Mouse (Mus musculus): ENCODE measurements around the gene Cbx2.
A peak's percentile ranks its signal among the peaks of the same experiment; 100 is the strongest.

Cbx2 gene

DNA sequence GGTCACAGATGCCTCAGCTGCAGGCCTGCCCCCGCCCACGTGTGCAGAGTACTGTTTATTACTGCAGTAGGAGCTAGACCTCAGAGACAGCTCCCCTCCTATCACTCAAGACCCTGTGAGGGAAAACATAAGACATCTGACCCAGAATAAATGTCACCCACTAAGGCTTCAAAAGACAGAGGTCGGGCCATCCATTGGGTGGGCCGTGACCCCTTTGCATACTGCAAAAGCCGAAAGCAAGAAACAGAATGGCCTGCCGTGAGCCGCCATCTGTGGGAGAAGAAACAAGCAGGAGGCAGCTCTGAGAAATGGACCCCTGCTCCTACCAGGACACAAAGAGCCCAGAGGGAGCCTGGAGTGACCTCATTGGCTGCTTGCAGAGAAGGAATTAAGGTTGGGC is 5.3 kb upstream of the Cbx2 start:
- no peak for DNase-seq (ENCODE audit: low spot score in 2 of 2)

DNA sequence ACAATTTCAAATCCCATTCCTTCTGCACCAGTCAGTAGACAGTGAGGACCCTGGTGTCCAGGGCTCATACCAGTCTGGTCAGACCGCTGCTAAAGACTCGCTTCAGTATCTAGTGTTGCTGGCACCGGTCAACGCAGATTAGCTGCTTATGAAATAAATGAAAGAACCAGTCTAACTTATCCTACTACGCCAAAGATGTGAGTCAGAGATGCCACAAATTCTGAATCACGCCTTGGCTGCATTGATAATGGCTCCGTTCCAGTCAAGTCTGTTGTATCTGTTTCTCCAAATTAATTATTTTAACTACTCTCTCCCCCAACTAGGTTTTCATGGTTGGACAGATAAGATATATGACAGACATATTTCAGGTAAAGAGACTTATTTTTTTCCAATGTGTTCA is 1.6 kb upstream of the Cbx2 start:
- no peak for DNase-seq (ENCODE audit: low spot score in 2 of 2)

DNA sequence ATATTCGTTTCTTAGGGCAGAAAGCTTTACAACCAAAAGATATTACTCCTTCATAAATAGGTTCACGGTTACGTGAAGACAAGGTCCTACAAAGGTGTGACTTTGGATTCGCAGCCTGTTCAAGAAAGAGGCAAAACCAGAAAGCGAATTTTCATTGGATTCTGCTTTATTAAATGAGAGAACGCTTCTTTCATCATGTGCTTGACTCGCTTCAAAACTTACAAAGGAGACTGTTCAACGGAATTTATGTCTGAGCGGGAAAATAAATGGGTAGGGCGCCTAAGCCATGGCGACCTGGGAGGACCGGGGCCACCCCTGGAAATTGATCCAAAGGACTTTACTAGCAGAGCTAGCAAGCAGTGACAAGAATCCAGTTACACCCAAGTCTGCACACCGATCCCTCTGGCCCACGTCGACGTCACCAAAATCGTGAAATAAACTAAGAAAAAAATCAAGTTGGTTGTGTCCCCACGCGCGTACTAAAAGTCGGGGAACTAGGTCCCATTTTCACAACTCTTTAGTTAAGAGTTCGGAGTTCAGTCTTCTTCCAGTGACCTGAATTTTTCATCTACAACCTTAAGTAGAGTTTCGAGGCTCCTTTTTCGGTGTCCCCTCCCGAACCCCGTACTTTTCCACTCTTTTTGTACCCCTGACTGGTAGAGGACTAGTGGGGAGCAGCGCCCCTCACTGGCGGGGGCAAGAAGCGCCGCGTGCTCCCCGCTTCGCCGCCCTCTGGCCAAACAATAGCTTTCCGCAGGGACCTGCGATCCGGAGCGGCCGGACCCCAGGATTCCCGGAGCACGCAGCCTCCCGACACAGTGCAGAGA is 481 bp upstream of the Cbx2 start:
- no peak for DNase-seq (ENCODE audit: low spot score in 2 of 2)

GRCm38 (mm10) chr11:119023616-119023980 is 836 bp downstream of the Cbx2 start:
- no peak for DNase-seq (ENCODE audit: low spot score in 2 of 2)

- DNase-seq (ENCODE audit: low spot score in 2 of 2): no peak
Measured at GRCm38 (mm10) chr11:119024260-119024659, 1.5 kb downstream of the Cbx2 start.

DNA sequence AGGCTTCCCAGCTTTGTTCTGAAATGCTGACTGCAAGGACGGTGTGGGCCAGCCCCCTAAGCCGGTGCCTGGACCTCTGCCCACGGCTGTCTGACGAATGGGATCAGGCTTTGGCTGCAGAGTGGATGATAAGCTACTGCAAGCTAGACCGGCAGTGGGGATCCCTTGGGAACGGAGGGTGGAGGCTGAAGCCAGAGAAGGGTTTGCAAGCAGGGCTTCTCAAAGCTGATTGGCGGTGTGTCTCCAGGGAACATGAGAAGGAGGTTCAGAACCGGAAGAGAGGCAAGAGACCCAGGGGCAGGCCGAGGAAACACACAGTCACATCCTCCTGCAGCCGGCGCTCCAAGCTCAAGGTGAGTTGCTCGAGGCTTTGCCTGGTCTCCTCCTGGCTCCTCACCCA is 3.4 kb downstream of the Cbx2 start:
- no peak for DNase-seq (ENCODE audit: low spot score in 2 of 2)

DNA sequence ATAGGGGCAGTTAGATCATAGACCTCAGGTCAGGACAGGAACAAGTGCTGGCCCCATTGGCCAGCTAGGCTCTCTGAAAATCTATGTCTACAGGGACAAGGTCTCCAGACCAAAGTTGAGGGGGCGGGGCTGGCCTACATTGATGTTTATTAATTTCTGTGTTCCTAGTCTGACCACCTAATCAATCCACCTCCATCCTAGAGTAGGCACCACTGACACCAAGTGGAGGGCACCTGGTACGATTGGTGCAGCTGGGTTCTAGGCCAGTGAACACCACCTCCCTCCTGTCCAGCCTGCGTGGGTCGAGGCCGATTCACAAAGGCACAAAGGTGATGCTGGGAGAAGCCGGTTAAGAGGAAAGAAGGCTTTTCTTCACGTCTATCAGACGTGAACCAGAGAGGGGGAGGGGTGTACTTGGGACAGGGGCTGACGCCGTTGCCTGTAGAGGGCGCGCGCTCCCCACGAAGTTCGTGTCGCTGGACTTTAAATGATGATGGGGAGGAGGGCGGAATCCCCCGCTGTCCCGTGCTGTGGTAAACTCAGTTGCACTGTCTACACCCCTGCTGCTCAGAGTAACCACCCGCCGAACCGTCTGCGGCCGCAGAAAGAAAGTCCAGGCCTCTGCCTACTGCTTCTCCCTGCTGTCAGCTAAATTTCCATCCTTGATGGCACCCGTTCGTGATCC is 11.3 kb downstream of the Cbx2 start:
- DNase-seq (ENCODE audit: low spot score in 2 of 2): no peak

- no peak for DNase-seq (ENCODE audit: low spot score in 2 of 2)
Measured at GRCm38 (mm10) chr11:119034635-119035034, 11.9 kb downstream of the Cbx2 start.

- DNase-seq (ENCODE audit: low spot score in 2 of 2): no peak
Measured at GRCm38 (mm10) chr11:119035094-119035685, 12.4 kb downstream of the Cbx2 start.

DNA sequence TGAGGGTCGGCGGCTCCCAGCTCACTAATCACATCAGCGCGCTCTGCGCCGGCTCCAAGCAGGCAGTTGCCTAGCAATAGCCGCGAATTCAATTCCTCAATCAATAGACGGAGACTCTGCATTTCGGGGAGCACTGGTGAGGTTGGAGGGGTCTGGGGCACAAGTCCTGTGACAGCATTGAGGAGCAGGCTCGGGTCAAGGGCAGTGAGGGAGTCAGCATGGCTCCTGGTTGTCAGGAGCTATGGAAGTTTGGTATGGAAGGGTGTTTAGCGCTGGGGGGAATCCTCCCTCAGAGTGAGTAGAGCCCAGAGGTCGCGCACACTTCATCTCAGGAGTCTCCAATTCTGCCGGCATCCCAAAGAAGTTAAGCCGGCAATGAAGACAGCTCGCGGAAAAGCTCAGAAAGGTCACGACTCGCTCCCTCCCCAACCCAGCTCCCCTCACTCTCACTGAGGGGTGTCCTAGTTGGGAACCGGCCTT is 13.0 kb downstream of the Cbx2 start:
- DNase-seq (ENCODE audit: low spot score in 2 of 2): no peak

- DNase-seq (ENCODE audit: low spot score in 2 of 2): no peak
Measured at GRCm38 (mm10) chr11:119036447-119036846, 13.7 kb downstream of the Cbx2 start.

DNA sequence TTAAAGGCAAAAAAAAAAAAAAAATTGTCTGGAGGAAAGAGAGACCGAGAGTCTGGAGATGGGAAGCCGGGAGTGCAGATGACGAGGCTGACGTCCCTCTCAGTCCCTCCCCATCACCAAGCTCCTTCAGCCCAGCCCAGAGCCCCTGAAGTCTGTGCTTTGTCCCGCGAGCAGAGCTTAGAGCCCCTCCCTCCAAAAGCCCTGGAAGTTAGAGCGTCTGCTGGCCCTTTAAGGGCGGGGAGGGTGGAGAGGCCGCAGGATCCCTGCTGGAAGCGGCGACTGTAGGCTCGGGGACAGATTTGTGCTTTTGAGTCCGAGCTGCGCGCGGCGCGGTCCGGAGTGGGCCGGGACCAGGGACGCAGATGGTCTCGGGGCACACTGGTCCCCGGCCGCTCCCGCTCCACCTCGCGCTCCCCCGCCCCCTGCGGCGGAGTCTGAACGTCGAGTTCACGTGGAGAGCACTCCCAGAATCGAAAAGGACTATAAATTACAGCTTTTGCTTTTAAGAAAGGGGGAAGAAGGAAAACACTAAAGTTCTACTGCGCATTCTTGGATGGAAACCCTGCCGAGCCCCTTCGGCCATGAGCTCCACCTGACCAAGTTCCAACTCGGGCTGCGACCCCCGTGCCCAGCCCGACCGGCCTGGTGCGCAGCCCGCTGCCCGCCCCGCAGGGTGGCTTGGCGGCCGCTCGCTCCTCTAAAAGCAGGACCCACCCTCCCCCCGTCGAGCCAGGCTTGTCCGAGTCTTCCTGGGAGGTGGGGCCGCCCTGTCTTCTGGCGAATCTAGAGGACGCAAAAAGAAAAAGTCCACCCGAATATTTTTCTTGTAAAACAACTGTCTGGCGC is 14.4 kb downstream of the Cbx2 start:
- DNase-seq (ENCODE audit: low spot score in 2 of 2): no peak

DNA sequence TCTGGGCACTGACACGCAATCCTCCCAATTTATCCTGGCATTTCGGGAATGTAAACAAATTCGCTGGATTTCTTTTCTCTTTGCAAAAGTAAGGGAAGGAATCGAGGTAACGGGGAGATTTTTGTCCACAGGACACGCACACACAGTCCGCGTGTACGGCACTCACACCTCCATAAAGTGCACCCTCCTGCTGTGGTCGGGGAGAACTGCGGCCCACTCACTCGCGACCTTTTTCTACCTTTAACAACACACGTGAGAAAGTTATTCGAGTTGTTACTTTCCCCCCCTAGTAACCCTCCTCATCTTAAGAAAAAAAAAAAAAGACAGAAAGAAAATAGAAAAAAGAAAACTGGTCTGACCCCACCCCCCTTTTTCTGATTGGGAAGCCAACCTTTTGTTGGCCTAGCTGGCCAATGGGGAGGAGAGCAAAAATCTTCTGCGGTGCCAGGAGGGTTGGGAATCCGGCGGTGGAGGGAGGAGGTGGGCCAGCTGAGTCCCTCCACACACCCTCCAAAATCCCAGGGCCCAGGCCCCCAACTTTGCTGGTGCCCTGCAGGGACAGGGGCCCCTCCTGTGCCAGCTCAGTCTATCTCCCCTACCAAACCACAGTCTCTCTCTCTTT is 15.1 kb downstream of the Cbx2 start:
- DNase-seq (ENCODE audit: low spot score in 2 of 2): no peak

DNA sequence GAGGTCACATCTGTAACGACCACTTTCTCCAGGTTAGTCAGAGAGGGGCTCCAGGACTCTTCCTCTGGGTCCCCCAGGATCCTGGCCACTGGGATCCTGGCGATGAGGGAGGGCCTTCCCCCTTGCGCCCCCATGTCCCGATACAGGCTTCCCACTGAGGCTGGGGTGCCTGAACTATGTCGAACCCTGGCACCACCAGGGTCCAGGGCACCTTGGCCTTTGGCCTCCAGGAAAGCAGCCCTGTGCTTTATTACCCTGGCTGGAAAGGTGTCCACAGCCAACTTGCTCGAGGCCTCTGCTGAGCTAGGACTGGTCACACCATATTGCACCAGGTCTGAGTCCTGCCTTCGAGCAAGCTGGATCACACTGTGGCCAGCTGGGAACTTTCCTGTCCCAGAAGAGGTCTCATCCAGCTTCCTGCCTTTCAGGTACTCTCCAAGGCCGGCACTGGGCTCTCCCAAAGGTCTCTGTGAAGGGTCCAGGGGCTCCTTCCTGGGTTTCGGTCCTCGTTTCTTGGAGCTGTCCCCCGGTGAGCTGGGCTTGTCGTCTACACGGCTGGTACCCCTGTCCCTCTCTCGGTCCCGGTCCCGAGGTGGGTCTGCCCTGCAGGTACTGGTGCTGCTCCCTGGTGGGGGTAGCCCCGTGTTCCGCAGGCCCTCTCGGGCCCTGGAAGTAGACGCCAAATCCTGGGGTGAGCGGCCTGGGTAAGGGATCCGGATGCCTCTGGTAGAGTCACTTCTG is 16.2 kb downstream of the Cbx2 start:
- DNase-seq (ENCODE audit: low spot score in 2 of 2): no peak

DNA sequence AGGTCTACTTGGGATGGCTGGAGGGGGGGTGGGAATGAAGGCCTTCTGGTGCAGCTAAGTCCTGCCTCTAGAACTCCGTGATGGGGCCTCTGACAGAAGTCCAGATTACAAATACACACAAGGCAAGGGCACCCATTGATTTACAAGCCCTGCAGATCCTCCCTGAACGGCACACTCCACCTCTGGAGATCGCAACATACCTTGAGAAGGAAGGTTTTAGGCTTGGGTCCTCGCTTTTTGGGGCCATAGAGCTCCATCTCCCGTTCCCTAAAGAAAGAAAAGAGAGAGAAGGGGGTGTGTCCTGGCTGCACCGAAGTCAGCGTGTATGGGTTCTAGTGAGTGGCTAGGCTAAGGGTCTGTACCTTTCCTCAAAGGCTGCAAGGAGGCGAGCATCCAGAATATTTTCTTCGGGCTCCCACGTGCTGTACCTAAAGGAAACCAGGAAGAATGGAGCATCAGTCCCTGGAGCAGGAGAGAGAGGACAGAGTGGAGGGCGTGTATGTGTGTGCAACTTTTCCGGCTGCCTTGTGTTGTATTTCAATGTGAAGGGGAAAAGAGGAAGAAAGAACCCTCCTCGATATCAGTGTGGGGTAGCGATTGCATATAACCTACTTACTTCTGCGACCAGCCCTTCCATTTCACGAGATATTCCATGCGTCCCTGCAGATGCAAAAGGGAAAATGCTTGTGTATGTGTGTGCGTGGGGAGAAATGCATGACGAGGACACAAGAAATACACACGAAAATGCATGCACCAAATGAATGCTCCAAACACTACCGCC is 17.2 kb downstream of the Cbx2 start:
- DNase-seq (ENCODE audit: low spot score in 2 of 2): no peak

DNA sequence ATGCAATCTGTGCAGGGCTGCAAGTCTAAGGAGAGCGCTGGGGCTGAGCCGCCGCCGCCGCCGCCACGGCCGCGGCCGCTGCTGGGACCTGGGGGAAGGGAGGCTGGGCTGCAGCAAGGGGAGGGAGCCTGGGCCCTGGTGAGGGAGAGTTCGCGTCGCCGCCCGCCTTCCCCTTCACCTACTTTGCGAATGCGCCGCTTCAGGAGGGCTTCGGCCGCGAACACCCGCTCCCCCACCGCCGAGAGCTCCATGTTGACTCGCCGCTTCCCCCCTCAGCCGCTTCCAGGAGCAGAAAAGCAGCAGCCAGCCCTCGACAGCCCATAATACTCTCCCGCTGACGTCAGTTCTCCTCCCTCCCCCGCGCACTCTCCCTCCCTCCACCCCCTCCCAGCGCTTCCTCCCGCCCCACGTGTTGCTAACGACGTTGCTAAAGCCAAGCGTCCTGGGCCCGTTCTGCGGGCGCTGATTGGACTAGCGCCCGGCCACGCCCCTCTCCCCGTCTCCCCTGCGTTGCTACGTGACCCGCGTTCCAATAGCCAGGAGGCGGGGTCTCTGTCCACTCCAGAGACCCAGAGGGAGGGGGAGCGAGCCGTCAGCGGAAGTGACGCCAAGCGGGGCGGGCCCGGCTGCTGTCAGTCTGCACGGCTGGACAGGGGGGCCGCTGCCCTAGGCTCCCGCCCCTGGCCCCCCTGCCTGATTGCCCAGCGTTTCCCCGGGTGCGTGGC is 18.0 kb downstream of the Cbx2 start, which contains the start of gene Cbx8:
TSS of gene Cbx8 (minus strand) at position 370 of the 725 bp plus-strand sequence.
- DNase-seq (ENCODE audit: low spot score in 2 of 2): peak; percentile 99

DNA sequence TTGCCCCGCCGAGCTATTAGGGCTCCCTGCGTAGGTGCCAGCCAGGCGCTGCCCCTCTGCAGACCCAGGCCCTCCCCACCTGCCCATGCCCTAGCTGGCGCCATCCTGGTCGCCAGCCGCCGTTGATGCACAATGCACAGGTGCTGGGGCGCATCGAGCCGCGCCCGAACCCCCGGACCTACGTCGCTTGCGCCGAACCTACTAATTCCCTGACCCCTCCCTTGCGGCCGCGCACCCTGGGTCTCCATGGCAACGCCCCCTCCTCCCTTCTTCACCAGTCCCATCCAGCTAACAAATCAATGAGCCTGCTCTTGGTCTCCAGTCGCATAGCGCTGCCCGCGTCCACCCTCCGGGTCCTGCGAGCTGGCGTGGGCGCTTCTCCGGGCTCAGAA is 18.6 kb downstream of the Cbx2 start:
- peak in 1 of 2 experiments; percentile 77 for DNase-seq (ENCODE audit: low spot score in 2 of 2)

GRCm38 (mm10) chr11:119041750-119042465 is 19.1 kb downstream of the Cbx2 start:
- DNase-seq (ENCODE audit: low spot score in 2 of 2): no peak
